Mouse (Mus musculus) forebrain, embryonic 14.5 days (tissue): Measurements from ENCODE around the gene Ndufv2. TPM values are rescaled to one million over a fixed set of nuclear protein-coding genes. Genes with fewer than 3 reads are reported as not detected.

ENCODE experiments used
- ATAC-seq: fragments of 200-750 bp; cut with Nextera tagmentation; 2 replicates; pipeline ENCODE4 v1.8.0; 2017; ENCODE audit warnings: mild to moderate bottlenecking, moderate library complexity
- DNase-seq: peaks from one replicate; pipeline ENCODE4 v3.0.0-alpha.2; 2015; ENCODE audit warnings: low spot score
- H3K27ac ChIP-seq: fragments of 300-500 bp; sonication (generic); 2 replicates; pipeline ENCODE4 v1.5.1; 2014; ENCODE audit warnings: low read depth, mild to moderate bottlenecking, control low read depth, low read length, moderate library complexity
- H3K27me3 ChIP-seq: fragments of 300-500 bp; sonication (generic); replicated peaks from 2 replicates; pipeline ENCODE4 v1.6.1; 2014; ENCODE audit warnings: low read length, control low read depth, mixed read lengths; ENCODE audit not compliant: control insufficient read depth, insufficient read depth
- H3K36me3 ChIP-seq: fragments of 300-500 bp; sonication (generic); 2 replicates; pipeline ENCODE4 v1.6.1; 2014; ENCODE audit warnings: low read length, control low read depth; ENCODE audit not compliant: control insufficient read depth, insufficient read depth
- H3K4me1 ChIP-seq: fragments of 300-500 bp; sonication (generic); 2 replicates; pipeline ENCODE4 v1.6.1; 2014; ENCODE audit warnings: antibody characterized with exemption, low read length, control low read depth; ENCODE audit not compliant: control insufficient read depth, insufficient read depth
- H3K4me2 ChIP-seq: fragments of 300-500 bp; sonication (generic); 2 replicates; pipeline ENCODE4 v1.6.1; 2014; ENCODE audit warnings: mild to moderate bottlenecking, control low read depth, low read length
- H3K4me3 ChIP-seq: fragments of 300-500 bp; sonication (generic); 2 replicates; pipeline ENCODE4 v1.5.1; 2014; ENCODE audit warnings: low read depth, low read length, control low read depth
- H3K9ac ChIP-seq: fragments of 300-500 bp; sonication (generic); 2 replicates; pipeline ENCODE4 v1.6.1; 2014; ENCODE audit warnings: mild to moderate bottlenecking, low read length, control low read depth, moderate library complexity
- H3K9me3 ChIP-seq: fragments of 300-500 bp; sonication (generic); replicated peaks from 2 replicates; pipeline ENCODE4 v1.6.1; 2016; ENCODE audit warnings: low read length, control low read depth, mixed read lengths; ENCODE audit not compliant: control insufficient read depth
- WGBS: fragments of 180-500 bp; shearing (Covaris S2); extraction: QIAGEN DNeasy Blood & Tissue Kit; methylation state at CpG from one replicate; pipeline ENCODE4 v1.1.7; 2014; 5-methylcytosine and 5-hydroxymethylcytosine counted together
- polyA plus RNA-seq: library from polyadenylated mRNA; unstranded; fragments of >200 nt; fragmentation: Nextera tagmentation; extraction: Ambion mirVana; gene quantifications from 2 replicates; pipeline ENCODE4 v1.2.1, GENCODE M21; 2014

The Ndufv2 gene
- polyA plus RNA-seq, result 378 and 456 TPM in 2 replicates

DNA sequence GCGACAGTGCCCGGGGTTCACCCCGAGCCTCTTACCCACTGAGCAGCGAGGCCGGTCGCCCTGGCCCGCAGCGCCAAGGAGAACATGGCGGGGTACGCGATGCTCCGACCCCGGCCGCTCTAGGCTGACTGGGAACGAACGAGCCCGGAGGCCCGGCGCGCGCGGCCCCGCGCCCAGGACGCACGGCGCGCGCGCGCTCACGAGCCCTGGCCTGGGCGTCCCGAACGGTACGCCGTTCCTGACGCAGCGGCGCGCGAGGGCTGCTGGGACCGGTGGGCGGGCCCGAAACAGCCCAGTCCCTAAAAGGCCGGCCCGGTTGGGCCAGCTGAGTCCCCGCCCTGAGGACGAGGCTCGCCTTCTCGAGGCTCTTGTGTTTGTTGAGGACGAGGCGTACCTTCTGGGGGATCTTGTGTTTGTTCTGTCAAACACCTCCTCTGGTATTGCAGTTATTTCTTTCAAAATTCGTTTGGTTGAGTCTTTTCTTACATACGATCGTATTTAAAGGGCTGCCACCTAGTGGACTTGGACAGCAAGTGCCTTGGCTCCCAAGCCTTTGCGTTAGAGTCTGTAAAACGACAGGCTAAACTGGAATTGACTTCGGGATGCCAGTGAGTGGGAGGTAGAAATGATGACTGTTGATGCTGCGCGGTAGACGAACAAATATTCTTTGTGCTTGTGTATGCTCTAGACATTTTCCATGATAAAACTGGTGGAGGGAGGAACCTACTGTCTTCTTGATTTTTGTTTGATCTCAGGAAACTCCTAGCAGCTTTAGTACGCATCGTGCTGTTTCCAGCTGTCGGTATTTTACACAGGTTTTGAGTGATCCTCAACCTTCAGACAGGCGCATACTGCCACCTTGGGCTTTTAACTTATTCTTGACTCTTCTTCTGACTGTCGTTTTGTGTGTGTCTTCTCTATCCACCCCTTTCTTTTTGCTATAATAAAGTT lies at the start of gene Ndufv2:
Ndufv2 (minus strand) TSS at position 180 of the 951 bp plus-strand sequence.
- H3K9ac ChIP-seq, result peak within 1 kb of the TSS; percentile 96
- DNase-seq (peak; percentile 99), ATAC-seq (peak; percentile 100)
- no peaks in the 10 kb centered on the region for H3K27me3 ChIP-seq
- H3K9me3 ChIP-seq, result no peaks in the 10 kb centered on the region
- peak within 1 kb of the TSS; percentile 95 for H3K4me3 ChIP-seq
- peak within 1 kb of the TSS; percentile 98 for H3K4me2 ChIP-seq
- H3K27ac ChIP-seq, result peak within 1 kb of the TSS; percentile 94
- 1% methylated on average over 55 of the region's 67 CpGs for WGBS
- H3K4me1 ChIP-seq, result peaks cover 8% of the 10 kb centered on the region
- no peaks in the 10 kb centered on the region for H3K36me3 ChIP-seq

DNA sequence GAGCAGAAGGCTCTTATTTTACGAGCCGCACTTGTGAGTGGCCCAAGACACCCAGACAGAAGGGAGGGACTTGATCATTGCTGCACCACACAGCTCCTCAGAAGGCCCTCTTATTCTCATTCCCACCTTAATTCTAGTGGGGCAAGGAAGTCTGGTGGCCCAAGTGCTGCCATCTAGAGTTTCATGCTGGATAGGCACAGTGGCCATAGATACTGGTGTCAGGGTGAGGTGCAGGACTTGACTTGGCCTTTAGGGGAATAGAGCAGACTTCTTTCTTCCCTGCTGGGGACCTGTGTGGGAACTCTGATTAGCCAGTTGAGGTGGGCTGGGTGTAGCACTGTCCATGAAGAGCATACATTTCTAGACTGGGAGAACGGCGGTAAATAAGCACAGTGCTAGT lies 29.9 kb upstream of the Ndufv2 start:
- no peak overlapping the region for H3K9ac ChIP-seq
- ATAC-seq (no peak), DNase-seq (no peak)
- no peak overlapping the region for H3K4me2 ChIP-seq
- H3K4me1 ChIP-seq, result no peaks in the 10 kb centered on the region
- no peak overlapping the region for H3K4me3 ChIP-seq
- H3K27ac ChIP-seq, result no peak overlapping the region
- WGBS, result 96% methylated on average over 4 of the region's 4 CpGs
- no peaks in the 10 kb centered on the region for H3K27me3 ChIP-seq
- peaks cover 62% of the 10 kb centered on the region for H3K36me3 ChIP-seq
- no peaks in the 10 kb centered on the region for H3K9me3 ChIP-seq

DNA sequence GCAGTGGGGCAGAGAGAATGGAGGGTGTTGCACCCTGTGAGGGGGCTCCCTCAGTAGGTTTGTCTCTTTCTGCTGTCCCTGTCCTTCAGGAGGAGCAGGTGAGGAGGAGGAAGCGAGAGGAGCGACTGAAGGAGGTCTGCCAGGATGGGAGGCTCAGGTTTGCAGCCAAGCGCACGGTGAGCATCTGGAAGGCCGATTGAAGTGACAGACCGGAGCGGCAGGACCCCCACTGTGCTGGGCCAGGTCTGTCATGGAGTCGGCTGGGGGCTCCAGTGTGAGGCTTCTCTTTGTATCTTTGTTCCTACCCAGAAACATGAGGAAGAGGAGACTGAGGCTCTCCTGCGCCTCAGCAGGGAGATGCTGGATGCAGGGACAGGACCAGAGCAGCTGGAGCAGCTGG lies 29.0 kb upstream of the Ndufv2 start:
- no peak overlapping the region for H3K9ac ChIP-seq
- 90% methylated on average over 9 of the region's 9 CpGs for WGBS
- no peak overlapping the region for H3K27ac ChIP-seq
- H3K4me1 ChIP-seq, result no peaks in the 10 kb centered on the region
- H3K4me3 ChIP-seq, result no peak overlapping the region
- ATAC-seq (no peak), DNase-seq (no peak)
- no peak overlapping the region for H3K4me2 ChIP-seq
- no peaks in the 10 kb centered on the region for H3K27me3 ChIP-seq
- H3K9me3 ChIP-seq, result no peaks in the 10 kb centered on the region
- peaks cover 55% of the 10 kb centered on the region for H3K36me3 ChIP-seq

DNA sequence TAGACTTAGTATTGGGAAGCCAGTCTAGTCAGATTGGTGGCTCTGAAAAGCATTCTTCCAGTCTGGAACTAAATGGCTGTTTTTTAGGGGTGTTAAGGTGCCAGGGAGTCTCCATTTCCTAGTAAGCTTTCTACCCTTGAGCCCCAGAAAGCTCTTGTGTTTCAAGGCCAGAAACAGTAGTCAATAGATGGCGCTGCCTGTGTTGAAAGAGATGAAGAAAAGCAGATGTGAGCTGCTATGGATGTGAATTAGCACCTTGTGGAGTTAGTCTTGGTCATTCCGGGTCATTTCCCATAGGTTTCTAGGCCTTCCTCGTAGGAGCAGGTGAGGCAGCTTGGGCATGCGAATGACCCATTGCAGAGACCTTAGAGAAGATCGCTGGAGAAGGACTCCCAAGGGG lies 23.9 kb upstream of the Ndufv2 start:
- peaks cover 8% of the 10 kb centered on the region for H3K4me1 ChIP-seq
- no peak overlapping the region for H3K4me3 ChIP-seq
- no peak overlapping the region for H3K4me2 ChIP-seq
- no peaks in the 10 kb centered on the region for H3K9me3 ChIP-seq
- 72% methylated on average over 5 of the region's 5 CpGs for WGBS
- H3K27ac ChIP-seq, result no peak overlapping the region
- H3K9ac ChIP-seq, result no peak overlapping the region
- no peak for ATAC-seq
- no peaks in the 10 kb centered on the region for H3K27me3 ChIP-seq
- H3K36me3 ChIP-seq, result peaks cover 14% of the 10 kb centered on the region
- no peak for DNase-seq

DNA sequence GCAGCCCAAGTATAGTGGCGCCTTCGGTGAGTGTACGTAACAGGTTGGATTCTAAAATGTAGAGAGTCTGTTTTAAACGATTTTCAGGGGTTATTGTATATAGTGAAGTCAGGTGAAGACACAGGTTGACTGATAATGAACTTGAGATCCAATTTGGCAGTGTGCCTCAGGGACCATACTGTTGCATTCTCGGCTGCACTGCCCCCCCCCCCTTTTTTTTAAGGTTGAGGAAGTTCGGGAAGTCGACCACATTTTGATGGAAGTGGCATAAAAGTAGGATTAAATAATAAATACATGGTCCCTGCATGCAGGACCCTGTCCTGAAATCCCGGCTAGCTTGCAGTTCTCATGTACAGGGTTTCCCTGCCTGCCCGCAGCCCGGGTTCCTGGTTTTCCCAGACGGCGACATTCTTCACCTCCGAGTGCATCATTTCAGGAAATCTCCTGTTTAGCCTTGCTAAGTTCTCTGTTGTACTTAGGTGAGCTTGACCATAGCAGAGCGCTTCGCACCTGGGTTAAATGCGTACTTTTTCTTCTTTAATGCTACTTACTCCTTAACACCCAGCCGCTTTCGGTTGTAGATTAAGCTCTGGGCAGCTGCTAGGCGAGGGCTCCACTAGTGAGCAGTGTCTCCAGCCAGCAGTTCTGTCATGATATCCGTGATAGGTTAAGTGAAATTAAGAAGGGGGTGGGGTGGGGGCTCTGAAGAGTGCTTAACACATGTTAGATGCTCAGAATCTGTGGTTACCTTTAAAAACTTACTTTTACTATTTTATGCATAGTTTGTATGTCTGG lies 22.7 kb upstream of the Ndufv2 start:
- H3K4me2 ChIP-seq, result peak overlapping the region; percentile 60
- ATAC-seq (peak; percentile 40), DNase-seq (no peak)
- no peaks in the 10 kb centered on the region for H3K27me3 ChIP-seq
- H3K9ac ChIP-seq, result peak overlapping the region; percentile 73
- H3K4me1 ChIP-seq, result peaks cover 8% of the 10 kb centered on the region
- H3K27ac ChIP-seq, result peak overlapping the region; percentile 30; the same call in 1 of the 2 replicates
- H3K4me3 ChIP-seq, result peak overlapping the region; percentile 80
- no peaks in the 10 kb centered on the region for H3K9me3 ChIP-seq
- H3K36me3 ChIP-seq, result peaks cover 19% of the 10 kb centered on the region
- WGBS, result 1% methylated on average over 20 of the region's 20 CpGs

DNA sequence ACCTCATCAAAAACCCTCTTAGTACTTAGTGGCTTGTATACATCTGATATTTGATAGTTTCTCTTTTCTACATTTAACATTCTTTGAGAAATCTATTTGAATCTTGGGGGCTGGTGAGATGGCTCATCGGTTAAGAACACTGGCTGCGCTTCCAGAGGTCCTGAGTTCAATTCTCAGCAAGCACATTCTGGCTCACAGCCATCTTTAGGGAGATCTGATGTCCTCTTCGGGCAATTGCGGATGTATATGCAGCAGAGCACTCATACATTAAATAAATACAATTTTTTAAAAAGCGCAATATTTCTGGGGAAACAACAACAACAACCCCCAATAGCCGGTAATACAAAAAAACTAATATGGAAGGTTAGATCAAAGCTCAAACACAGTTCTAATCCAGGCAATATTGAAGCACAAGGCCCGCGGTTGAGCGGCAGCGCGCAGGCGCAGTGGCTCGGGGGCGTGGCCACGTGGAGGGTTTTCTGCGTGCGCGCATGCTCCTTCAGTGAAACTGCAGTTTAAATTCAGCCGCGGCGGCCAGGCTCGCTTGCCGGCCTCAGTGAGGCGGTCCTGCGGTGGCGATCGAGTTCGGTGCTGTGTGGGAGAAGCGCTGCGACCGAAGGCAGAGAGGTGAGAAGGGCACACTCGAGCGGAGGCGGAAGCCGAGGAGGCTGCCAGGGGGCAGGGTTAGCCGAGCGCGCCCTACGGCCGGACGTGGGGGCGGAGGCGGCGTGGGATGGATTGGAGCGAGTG lies 21.9 kb upstream of the Ndufv2 start, which contains the start of gene Ddx11:
Ddx11 (plus strand) TSS at position 455 of the 750 bp plus-strand sequence.
- DNase-seq (peak; percentile 95), ATAC-seq (peak; percentile 86)
- Histone ChIP-seq H3K9ac (peak within 1 kb of the TSS; percentile 73), H3K27ac (peak within 1 kb of the TSS; percentile 30; the same call in 1 of the 2 replicates), H3K9me3 (no peaks in the 10 kb centered on the region), H3K4me1 (peaks cover 8% of the 10 kb centered on the region), H3K36me3 (peaks cover 27% of the 10 kb centered on the region), H3K27me3 (no peaks in the 10 kb centered on the region), H3K4me3 (peak within 1 kb of the TSS; percentile 80), H3K4me2 (peak within 1 kb of the TSS; percentile 60)
- WGBS, result 6% methylated on average over 45 of the region's 45 CpGs

DNA sequence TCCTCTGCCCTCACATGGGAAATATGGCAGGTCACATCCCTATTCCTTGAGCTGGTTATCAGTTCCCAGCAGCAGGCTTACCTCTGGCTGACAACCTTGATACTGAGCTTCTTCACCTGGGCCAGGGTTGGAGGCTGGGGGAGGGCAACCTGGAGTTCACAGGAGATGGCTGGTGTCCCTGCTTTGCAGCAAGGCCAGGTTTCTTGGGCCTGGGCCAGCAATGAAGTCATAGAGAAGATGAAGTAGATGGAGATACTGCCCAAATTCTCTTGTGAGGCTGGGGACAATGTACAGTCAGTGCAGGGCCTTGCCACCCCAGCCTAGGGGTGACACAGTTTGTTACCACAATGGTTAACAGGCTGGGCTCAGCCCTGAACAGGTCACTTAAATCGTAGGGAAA lies 19.3 kb upstream of the Ndufv2 start:
- peaks cover 8% of the 10 kb centered on the region for H3K4me1 ChIP-seq
- H3K4me2 ChIP-seq, result no peak overlapping the region
- whole genome bisulfite sequencing, result 78% methylated on average over 1 of the region's 1 CpGs
- no peak for DNase-seq
- peaks cover 41% of the 10 kb centered on the region for H3K36me3 ChIP-seq
- H3K4me3 ChIP-seq, result no peak overlapping the region
- no peaks in the 10 kb centered on the region for H3K9me3 ChIP-seq
- H3K27ac ChIP-seq, result no peak overlapping the region
- no peaks in the 10 kb centered on the region for H3K27me3 ChIP-seq
- no peak overlapping the region for H3K9ac ChIP-seq
- no peak for ATAC-seq

DNA sequence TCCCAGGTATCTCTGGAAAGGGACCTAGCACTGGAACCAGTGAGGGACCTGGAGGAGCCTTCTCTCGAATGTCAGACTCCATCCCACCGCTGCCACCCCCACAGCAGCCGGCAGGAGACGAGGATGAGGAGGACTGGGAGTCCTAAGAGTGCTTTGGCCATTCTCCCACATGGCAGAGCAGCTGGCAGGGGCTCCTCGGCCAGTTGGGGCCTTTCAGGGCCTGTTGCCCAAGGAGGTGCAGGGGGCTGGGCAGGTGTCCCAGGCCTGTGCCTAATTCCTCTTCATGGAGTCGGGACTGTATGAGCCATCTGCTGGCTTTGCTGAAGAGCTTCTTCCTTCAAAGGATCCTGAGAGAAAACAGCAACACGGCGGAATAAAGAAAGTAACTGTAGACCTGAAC lies 17.6 kb upstream of the Ndufv2 start:
- no peak overlapping the region for H3K4me2 ChIP-seq
- H3K27ac ChIP-seq, result no peak overlapping the region
- peaks cover 57% of the 10 kb centered on the region for H3K36me3 ChIP-seq
- no peak overlapping the region for H3K9ac ChIP-seq
- ATAC-seq, result no peak
- H3K27me3 ChIP-seq, result no peaks in the 10 kb centered on the region
- H3K4me1 ChIP-seq, result peaks cover 1% of the 10 kb centered on the region
- DNase-seq, result no peak
- 88% methylated on average over 8 of the region's 8 CpGs for WGBS
- no peaks in the 10 kb centered on the region for H3K9me3 ChIP-seq
- H3K4me3 ChIP-seq, result no peak overlapping the region
